Mouse (Mus musculus): ENCODE data around the gene Mertk.

DNA sequence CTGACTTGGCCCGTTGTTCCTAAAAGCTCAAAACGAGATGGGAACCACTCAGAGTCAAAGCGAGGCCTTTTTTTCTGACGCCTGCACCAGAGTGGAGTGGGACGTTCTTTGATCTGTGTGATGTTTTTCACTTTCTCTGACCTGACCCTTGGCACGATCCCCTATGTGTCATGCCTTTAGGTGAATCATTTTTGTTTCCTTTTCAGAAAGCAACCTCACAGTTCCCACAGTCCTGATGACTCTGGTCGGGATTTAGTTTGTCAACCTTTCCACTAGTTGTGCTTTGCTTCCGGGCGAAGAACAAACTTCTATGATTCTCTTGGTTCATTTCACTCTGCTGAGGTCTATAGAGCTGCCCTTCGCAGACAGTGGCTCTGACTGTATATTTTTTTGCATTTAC is 32.8 kb downstream of the Mertk start:
- TF ChIP-seq CTCF (IDR thresholded peaks at IDR 0.05; ENCODE audit: low read depth) (no peak), EP300 (IDR thresholded peaks at IDR 0.05; ENCODE audit: low read depth) (no peak)

All from liver, embryonic 14.5 days (tissue).